Mouse (Mus musculus) kidney, adult 2 months (tissue): ENCODE measurements around the gene Psmc3. TPM values are rescaled to one million over a fixed set of nuclear protein-coding genes. Genes with fewer than 3 reads are reported as not detected.

Source experiments
- DNase-seq: peaks from one replicate; pipeline ENCODE4 v3.0.0; 2021
- H3K27ac ChIP-seq: fragments of 200-500 bp; 2 replicates; pipeline ENCODE4 v1.5.1; 2012; ENCODE audit warnings: low read depth, low read length, control low read depth, inconsistent platforms; ENCODE audit not compliant: insufficient read depth
- H3K27me3 ChIP-seq: fragments of 200-500 bp; replicated peaks from 2 replicates; pipeline ENCODE4 v1.6.1; 2012; ENCODE audit warnings: mild to moderate bottlenecking, moderate library complexity, low read length, inconsistent platforms; ENCODE audit not compliant: control insufficient read depth, insufficient read depth
- H3K36me3 ChIP-seq: fragments of 200-500 bp; 2 replicates; pipeline ENCODE4 v1.6.1; 2012; ENCODE audit warnings: mild to moderate bottlenecking, moderate library complexity, low read length, inconsistent platforms; ENCODE audit not compliant: control insufficient read depth, insufficient read depth
- H3K4me1 ChIP-seq: fragments of 200-500 bp; 2 replicates; pipeline ENCODE4 v1.6.1; 2011; ENCODE audit warnings: low read length; ENCODE audit not compliant: control insufficient read depth, insufficient read depth
- H3K4me3 ChIP-seq: fragments of 200-500 bp; 2 replicates; pipeline ENCODE4 v1.5.1; 2011; ENCODE audit warnings: mild to moderate bottlenecking, low read depth, low read length, control low read depth; ENCODE audit not compliant: insufficient read depth
- CTCF ChIP-seq: fragments of 200-500 bp; conservative IDR thresholded peaks from 2 replicates; pipeline ENCODE4 v1.5.1; 2011; ENCODE audit warnings: low read depth, mild to moderate bottlenecking, control low read depth, low read length, moderate library complexity, mixed read lengths; ENCODE audit not compliant: insufficient read depth, insufficient read length
- POLR2A ChIP-seq: fragments of 200-500 bp; IDR thresholded peaks from one replicate; pipeline ENCODE4 v1.6.1; 2011; ENCODE audit warnings: low read depth, low read length, control low read depth
- WGBS: fragments of 180-500 bp; shearing (Covaris S2); methylation state at CpG from one replicate; pipeline ENCODE4 v1.1.7; 2018; 5-methylcytosine and 5-hydroxymethylcytosine counted together
- polyA plus RNA-seq: library from polyadenylated mRNA; depleted of rRNA; stranded (reverse); fragments of >200 nt; gene quantifications from 2 replicates; pipeline ENCODE4 v1.2.3, GENCODE M21; 2012

Gene Psmc3
- polyA plus RNA-seq, 1 experiment = 127 TPM

GRCm38 (mm10) chr2:91071059-91071458 is 17.2 kb downstream of the Psmc3 start:
- Histone ChIP-seq H3K36me3 (no peaks in the 10 kb centered on the region), H3K27me3 (no peaks in the 10 kb centered on the region), H3K4me1 (peaks cover 7% of the 10 kb centered on the region; the same call in 1 of the 2 replicates), H3K27ac (peak overlapping the region; percentile 83), H3K4me3 (no peak overlapping the region)
- DNase-seq = no peak
- 89% methylated on average over 10 of the region's 10 CpGs for WGBS
- TF ChIP-seq POLR2A = no peak
- no peak for TF ChIP-seq CTCF

DNA sequence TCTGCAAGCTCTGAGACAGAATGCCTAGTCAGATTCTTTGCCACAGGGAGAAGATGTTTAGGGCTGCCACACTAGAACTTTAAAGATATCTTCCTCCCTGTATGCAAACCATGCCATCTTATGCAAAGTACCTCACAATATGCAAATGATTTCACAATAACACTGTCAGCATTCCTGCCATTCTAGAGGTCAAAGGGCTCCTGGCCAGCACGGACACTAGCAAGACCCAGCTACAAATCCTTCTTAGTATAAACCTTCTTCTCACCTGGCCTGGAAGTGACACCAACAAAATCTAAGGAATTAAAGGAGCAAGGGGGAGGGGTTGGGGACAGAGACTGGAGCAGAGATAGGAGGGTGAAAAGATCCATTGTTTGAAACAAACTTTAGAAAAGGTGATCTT is 18.3 kb downstream of the Psmc3 start:
- H3K4me1 ChIP-seq = peaks cover 7% of the 10 kb centered on the region; the same call in 1 of the 2 replicates
- H3K36me3 ChIP-seq = no peaks in the 10 kb centered on the region
- H3K4me3 ChIP-seq = no peak overlapping the region
- peak; percentile 66 for DNase-seq
- TF ChIP-seq CTCF (no peak), POLR2A (no peak)
- H3K27me3 ChIP-seq = no peaks in the 10 kb centered on the region
- 19% methylated on average over 1 of the region's 1 CpGs for WGBS
- H3K27ac ChIP-seq = no peak overlapping the region

DNA sequence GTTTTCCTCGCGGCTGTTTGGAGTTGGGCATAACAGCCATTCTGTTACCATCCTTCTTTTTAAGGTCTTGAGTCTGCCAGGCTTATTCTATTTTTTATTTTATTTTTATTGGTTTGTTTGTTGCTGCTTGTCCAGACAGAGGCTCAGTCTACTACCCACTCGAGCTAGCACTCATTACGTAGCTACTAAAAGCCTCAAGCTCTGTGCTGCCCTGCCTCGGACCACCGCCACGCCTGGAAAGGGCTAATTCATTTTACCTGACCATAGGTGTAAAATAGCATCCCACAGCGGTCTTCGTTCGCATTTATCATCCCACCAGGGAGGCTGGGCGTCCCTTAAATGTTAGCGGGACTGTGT is 24.1 kb downstream of the Psmc3 start:
- no peak for DNase-seq
- Histone ChIP-seq H3K4me1 (no peaks in the 10 kb centered on the region; the same call in 1 of the 2 replicates), H3K36me3 (no peaks in the 10 kb centered on the region), H3K27ac (no peak overlapping the region), H3K27me3 (no peaks in the 10 kb centered on the region), H3K4me3 (peak overlapping the region; percentile 54)
- no peak for TF ChIP-seq CTCF
- TF ChIP-seq POLR2A = no peak
- WGBS = 30% methylated on average over 12 of the region's 12 CpGs

GRCm38 (mm10) chr2:91078314-91079025 is 24.7 kb downstream of the Psmc3 start:
- TF ChIP-seq CTCF = no peak
- TF ChIP-seq POLR2A = no peak
- Histone ChIP-seq H3K27me3 (no peaks in the 10 kb centered on the region), H3K4me1 (no peaks in the 10 kb centered on the region; the same call in 1 of the 2 replicates), H3K4me3 (peak overlapping the region; percentile 54), H3K27ac (no peak overlapping the region), H3K36me3 (no peaks in the 10 kb centered on the region)
- 2% methylated on average over 28 of the region's 36 CpGs for WGBS
- no peak for DNase-seq

GRCm38 (mm10) chr2:91079026-91079384 is 25.2 kb downstream of the Psmc3 start:
- TF ChIP-seq CTCF = no peak
- no peak for TF ChIP-seq POLR2A
- H3K36me3 ChIP-seq = no peaks in the 10 kb centered on the region
- H3K27ac ChIP-seq = no peak overlapping the region
- peak overlapping the region; percentile 52; the same call in 1 of the 2 replicates for H3K4me3 ChIP-seq
- H3K27me3 ChIP-seq = no peaks in the 10 kb centered on the region
- H3K4me1 ChIP-seq = no peaks in the 10 kb centered on the region; the same call in 1 of the 2 replicates
- 40% methylated on average over 5 of the region's 5 CpGs for WGBS
- no peak for DNase-seq

DNA sequence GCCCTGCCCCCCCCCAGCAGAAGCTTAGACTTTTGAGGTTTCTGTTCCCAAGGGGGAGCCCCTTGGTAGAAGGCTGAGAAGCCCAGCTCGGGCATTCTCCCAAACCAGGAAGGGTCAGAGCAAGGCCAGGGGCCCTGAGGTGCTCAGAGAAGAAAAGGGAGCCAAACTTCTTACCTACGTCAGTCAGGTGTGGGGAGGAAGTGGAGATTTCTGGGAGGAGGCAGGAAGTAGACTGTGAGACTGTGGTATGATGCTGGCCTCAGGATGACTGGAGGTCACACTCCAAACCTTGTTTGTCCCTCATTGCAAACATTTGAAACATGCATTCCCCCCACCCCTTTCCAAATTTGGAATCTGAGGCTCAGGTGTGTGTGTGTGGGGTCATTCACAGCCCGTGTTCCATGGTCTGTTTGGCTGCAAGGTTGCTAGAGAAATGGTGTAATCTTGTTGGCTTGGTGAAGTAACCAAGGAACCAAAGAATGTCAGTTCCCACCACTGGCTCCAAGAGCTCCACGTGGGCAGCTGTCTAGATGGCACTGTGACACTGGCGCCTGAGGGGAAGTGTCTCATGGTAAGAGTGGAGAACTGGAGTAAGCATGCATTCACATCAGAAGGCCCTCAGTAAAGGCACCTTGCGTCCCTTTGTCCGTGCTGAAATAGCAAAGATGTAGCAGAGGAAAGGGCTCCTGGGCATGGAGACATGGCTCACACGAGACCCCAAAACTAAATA is 27.1 kb downstream of the Psmc3 start:
- no peaks in the 10 kb centered on the region for H3K36me3 ChIP-seq
- TF ChIP-seq CTCF = no peak
- TF ChIP-seq POLR2A = no peak
- H3K4me3 ChIP-seq = no peak overlapping the region
- DNase-seq = no peak
- H3K27me3 ChIP-seq = no peaks in the 10 kb centered on the region
- no peak overlapping the region for H3K27ac ChIP-seq
- 80% methylated on average over 8 of the region's 8 CpGs for WGBS
- no peaks in the 10 kb centered on the region; the same call in 1 of the 2 replicates for H3K4me1 ChIP-seq
